Mouse (Mus musculus) MEL (cell line): ENCODE measurements at regions not wholly inside any gene's neighbourhood (a gene's known extent, or its start where the extent isn't known, plus 50 kb on each side); places are given as distances from the start of the nearest gene placed in this dataset.

Source experiments
- DNase-seq: peaks from one replicate; pipeline ENCODE4 v3.0.0; 2011; ENCODE audit warnings: low read depth, low spot score
- H3K27ac ChIP-seq: 2 replicates; pipeline ENCODE4 v1.5.1; 2012; ENCODE audit warnings: low read depth, mild to moderate bottlenecking, control low read depth, low read length, moderate library complexity; ENCODE audit not compliant: control insufficient read depth
- H3K27me3 ChIP-seq, 2 experiments: fragments of 150-350 bp in 1 of 2; sonication (generic) in 1 of 2; 2 replicates each; pipeline ENCODE4 v1.6.1; 2012; ENCODE audit warnings: low read length in 2 of 2, mild to moderate bottlenecking in 2 of 2, improper control_type of control experiment in 1 of 2, moderate library complexity in 1 of 2; ENCODE audit not compliant: insufficient read depth in 2 of 2, control insufficient read depth in 1 of 2
- H3K36me3 ChIP-seq, 2 experiments: 2 replicates each; pipeline ENCODE4 v1.6.1; 2012 to 2014; ENCODE audit warnings: low read length in 2 of 2, improper control_type of control experiment in 1 of 2, inconsistent platforms in 1 of 2, mild to moderate bottlenecking in 1 of 2; ENCODE audit not compliant: insufficient read depth in 2 of 2, control insufficient read depth in 1 of 2
- H3K4me1 ChIP-seq, 2 experiments: fragments of 150-350 bp in 1 of 2; sonication (generic) in 1 of 2; 2 replicates each; pipeline ENCODE4 v1.6.1; 2012; ENCODE audit warnings: low read length in 2 of 2, improper control_type of control experiment in 1 of 2, mild to moderate bottlenecking in 1 of 2; ENCODE audit not compliant: insufficient read depth in 2 of 2, control insufficient read depth in 1 of 2
- H3K4me3 ChIP-seq, 2 experiments: fragments of 150-350 bp in 1 of 2; sonication (generic) in 1 of 2; 2 replicates each; pipeline ENCODE4 v1.5.1; 2012; ENCODE audit warnings: low read depth in 2 of 2, low read length in 2 of 2, mild to moderate bottlenecking in 2 of 2, moderate library complexity in 2 of 2, control low read depth in 1 of 2, improper control_type of control experiment in 1 of 2; ENCODE audit not compliant: control insufficient read depth in 1 of 2, insufficient read depth in 1 of 2
- H3K79me2 ChIP-seq: 2 replicates; pipeline ENCODE4 v1.6.1; 2012; ENCODE audit warnings: mild to moderate bottlenecking, low read length, moderate library complexity; ENCODE audit not compliant: control insufficient read depth, poor library complexity, insufficient read depth
- H3K9ac ChIP-seq: 2 replicates; pipeline ENCODE4 v1.6.1; 2012; ENCODE audit warnings: low read depth, mild to moderate bottlenecking, control low read depth, low read length, moderate library complexity; ENCODE audit not compliant: control insufficient read depth, poor library complexity, severe bottlenecking
- H3K9me3 ChIP-seq: fragments of 150-350 bp; sonication (generic); replicated peaks from 2 replicates; pipeline ENCODE4 v1.6.1; 2012; ENCODE audit warnings: mild to moderate bottlenecking, low read length, improper control_type of control experiment, moderate library complexity; ENCODE audit not compliant: insufficient read depth
- CTCF ChIP-seq, 3 experiments: IDR thresholded peaks in 2 of 3; conservative IDR thresholded peaks in 1 of 3; 2 replicates each; pipeline ENCODE4 v1.5.1; 2011 to 2012; ENCODE audit warnings: low read length in 3 of 3, low read depth in 2 of 3, mild to moderate bottlenecking in 2 of 3, improper control_type of control experiment in 1 of 3, inconsistent platforms in 1 of 3, mixed read lengths in 1 of 3, moderate library complexity in 1 of 3; ENCODE audit not compliant: control insufficient read depth in 1 of 3, insufficient read depth in 1 of 3, poor library complexity in 1 of 3, severe bottlenecking in 1 of 3
- ELF1 ChIP-seq: IDR thresholded peaks from 2 replicates; pipeline ENCODE4 v1.6.1; 2014; ENCODE audit warnings: low read depth, mild to moderate bottlenecking, inconsistent platforms, low read length, improper control_type of control experiment, moderate library complexity
- EP300 ChIP-seq, 2 experiments: IDR thresholded peaks; 2 replicates each; pipeline ENCODE4 v1.6.1; 2011; ENCODE audit warnings: improper control_type of control experiment in 2 of 2, low read length in 2 of 2, low read depth in 1 of 2, mild to moderate bottlenecking in 1 of 2
- GABPA ChIP-seq: IDR thresholded peaks from 2 replicates; pipeline ENCODE4 v1.6.1; 2012; ENCODE audit warnings: low read depth, mild to moderate bottlenecking, inconsistent platforms, low read length, improper control_type of control experiment, moderate library complexity
- KAT2A ChIP-seq: conservative IDR thresholded peaks from 2 replicates; pipeline ENCODE4 v1.6.1; 2012; ENCODE audit warnings: low read depth, low read length, improper control_type of control experiment, inconsistent platforms
- MAZ ChIP-seq: IDR thresholded peaks from 2 replicates; pipeline ENCODE4 v1.6.1; 2012; ENCODE audit warnings: low read depth, mild to moderate bottlenecking, inconsistent platforms, low read length, improper control_type of control experiment
- MEF2A ChIP-seq: IDR thresholded peaks from 2 replicates; pipeline ENCODE4 v1.6.1; 2014; ENCODE audit warnings: low read depth, mild to moderate bottlenecking, inconsistent platforms, low read length, improper control_type of control experiment; ENCODE audit not compliant: poor library complexity, insufficient replicate concordance, severe bottlenecking; ENCODE audit errors: extremely low read depth
- POLR2A ChIP-seq, 2 experiments: IDR thresholded peaks; 2 replicates each; pipeline ENCODE4 v1.6.1; 2011 to 2012; ENCODE audit warnings: low read length in 2 of 2, mild to moderate bottlenecking in 2 of 2, control low read depth in 1 of 2, improper control_type of control experiment in 1 of 2, low read depth in 1 of 2, moderate library complexity in 1 of 2; ENCODE audit not compliant: control insufficient read depth in 1 of 2, insufficient read depth in 1 of 2, poor library complexity in 1 of 2
- RAD21 ChIP-seq: IDR thresholded peaks from 2 replicates; pipeline ENCODE4 v1.6.1; 2011; ENCODE audit warnings: mild to moderate bottlenecking, low read depth, low read length, improper control_type of control experiment
- SMC3 ChIP-seq: IDR thresholded peaks from 2 replicates; pipeline ENCODE4 v1.6.1; 2011; ENCODE audit warnings: low read depth, low read length, improper control_type of control experiment
- TAL1 ChIP-seq: IDR thresholded peaks from 2 replicates; pipeline ENCODE4 v1.6.1; 2012; ENCODE audit warnings: mild to moderate bottlenecking, inconsistent platforms, low read length, moderate library complexity, mixed read lengths
- TBP ChIP-seq: IDR thresholded peaks from 2 replicates; pipeline ENCODE4 v1.8.0; 2011; ENCODE audit warnings: low read depth, low read length, improper control_type of control experiment
- ZC3H11A ChIP-seq: IDR thresholded peaks from 2 replicates; pipeline ENCODE4 v1.6.1; 2012; ENCODE audit warnings: low read depth, mild to moderate bottlenecking, inconsistent platforms, low read length, improper control_type of control experiment
- ZKSCAN1 ChIP-seq: IDR thresholded peaks from 2 replicates; pipeline ENCODE4 v1.6.1; 2012; ENCODE audit warnings: low read depth, mild to moderate bottlenecking, inconsistent platforms, low read length, improper control_type of control experiment, moderate library complexity
- ZMIZ1 ChIP-seq: IDR thresholded peaks from 2 replicates; pipeline ENCODE4 v1.6.1; 2012; ENCODE audit warnings: low read depth, mild to moderate bottlenecking, inconsistent platforms, low read length, improper control_type of control experiment, moderate library complexity
- ZNF384 ChIP-seq: IDR thresholded peaks from 2 replicates; pipeline ENCODE4 v1.6.1; 2012; ENCODE audit warnings: low read depth, mild to moderate bottlenecking, inconsistent platforms, low read length, improper control_type of control experiment

DNA sequence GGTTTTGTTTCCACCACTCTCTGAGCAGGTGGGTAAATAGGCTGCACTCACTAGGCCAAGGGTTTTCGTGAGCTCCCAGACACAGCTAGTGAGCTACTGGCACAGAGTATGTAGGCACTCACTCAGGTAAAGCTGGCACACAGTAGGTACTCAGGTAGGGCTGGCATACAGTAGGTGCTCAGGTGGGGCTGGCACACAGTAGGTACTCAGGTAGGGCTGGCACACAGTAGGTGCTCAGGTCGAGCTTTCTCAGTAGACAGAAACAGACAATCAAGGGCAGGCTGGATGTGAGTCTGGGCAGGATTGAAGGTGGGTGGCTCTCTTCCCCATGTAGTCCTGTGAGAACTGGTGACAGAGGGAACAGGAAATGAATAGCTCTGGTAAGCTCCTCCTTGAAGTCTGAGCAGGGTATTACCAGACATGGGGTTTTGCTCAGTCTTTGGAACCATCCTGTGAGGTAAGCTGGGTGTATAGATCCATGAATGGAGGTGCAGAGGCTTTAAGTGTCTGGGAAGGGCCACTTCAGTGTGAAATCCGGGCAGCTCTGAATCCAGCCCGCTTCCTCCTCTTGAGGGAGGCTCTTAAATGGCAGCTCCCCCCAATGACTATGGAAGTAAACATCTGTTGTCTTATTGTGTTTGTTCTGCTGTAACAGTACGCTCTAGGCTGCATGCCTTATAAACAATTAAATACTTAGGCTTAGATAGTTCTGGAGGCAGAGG lies 62.4 kb upstream of the Slc25a36 start:
- TF ChIP-seq MEF2A (no peak), POLR2A (IDR thresholded peaks at IDR 0.05; ENCODE audit: control insufficient read depth in 1 of 2, insufficient read depth in 1 of 2, low read depth in 1 of 2, low read length in 2 of 2, poor library complexity in 1 of 2) (no peak), TBP (no peak), ZKSCAN1 (peak; percentile 79), MAZ (no peak)
- Histone ChIP-seq H3K9ac (no peak overlapping the region), H3K27ac (no peak overlapping the region), H3K36me3 (no peaks in the 10 kb centered on the region), H3K27me3 (no peaks in the 10 kb centered on the region), H3K4me1 (no peaks in the 10 kb centered on the region), H3K4me3 (no peak overlapping the region), H3K9me3 (no peaks in the 10 kb centered on the region), H3K79me2 (no peaks in the 10 kb centered on the region)
- DNase-seq: no peak

DNA sequence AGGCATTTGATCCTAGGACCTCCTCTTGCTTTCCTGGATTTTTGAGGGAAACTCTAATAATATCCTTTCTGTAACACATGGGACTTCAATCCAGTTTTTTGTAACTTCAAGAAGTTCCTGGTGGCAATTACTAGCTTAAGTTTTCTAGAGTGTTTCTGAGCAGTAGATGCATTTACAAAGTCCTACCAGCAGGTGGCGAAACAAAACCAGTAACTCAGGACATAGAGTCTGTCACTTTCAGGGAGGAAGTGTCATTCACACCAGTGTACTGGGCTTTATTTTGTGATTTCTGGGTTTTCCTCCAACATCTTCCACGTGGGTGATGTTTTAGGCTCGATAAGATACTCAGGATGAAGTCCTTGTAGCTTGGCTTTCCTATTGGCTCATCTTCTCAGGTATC lies 61.1 kb upstream of the Slc25a36 start:
- H3K79me2 ChIP-seq: no peaks in the 10 kb centered on the region
- H3K9ac ChIP-seq: no peak overlapping the region
- no peaks in the 10 kb centered on the region for H3K27me3 ChIP-seq
- no peaks in the 10 kb centered on the region for H3K9me3 ChIP-seq
- no peak overlapping the region for H3K27ac ChIP-seq
- no peak for TF ChIP-seq ELF1
- TF ChIP-seq EP300 (IDR thresholded peaks at IDR 0.05; ENCODE audit: low read depth in 1 of 2, low read length in 2 of 2): no peak
- no peak for TF ChIP-seq GABPA
- peak; percentile 54 for TF ChIP-seq ZC3H11A
- no peak for TF ChIP-seq TAL1
- TF ChIP-seq CTCF (IDR thresholded peaks at IDR 0.05 in 2 of 3, conservative IDR thresholded peaks at IDR 0.05 in 1 of 3; ENCODE audit: control insufficient read depth in 1 of 3, insufficient read depth in 1 of 3, low read depth in 2 of 3, low read length in 3 of 3, poor library complexity in 1 of 3, severe bottlenecking in 1 of 3): peak; percentile 33 to 77 (median 64)
- TF ChIP-seq ZMIZ1: no peak
- no peak for TF ChIP-seq ZNF384
- TF ChIP-seq KAT2A: no peak
- peak; percentile 78 for TF ChIP-seq RAD21
- peak; percentile 78 for TF ChIP-seq SMC3
- TF ChIP-seq, all 39 proteins: peak for 4
- Histone ChIP-seq H3K4me3 (no peak overlapping the region), H3K36me3 (no peaks in the 10 kb centered on the region), H3K4me1 (no peaks in the 10 kb centered on the region)
- peak; percentile 67 for DNase-seq
